Mouse (Mus musculus) heart, postnatal 4 days (tissue): ENCODE measurements at regions not wholly inside any gene's neighbourhood (a gene's known extent, or its start where the extent isn't known, plus 50 kb on each side); places are given as distances from the start of the nearest gene placed in this dataset.
A peak's percentile ranks its signal among the peaks of the same experiment; 100 is the strongest.

Experiments used
- DNase-seq: peaks from one replicate; pipeline ENCODE4 v3.0.0; 2021

GRCm38 (mm10) chr3:17201773-17202172 is 746.4 kb upstream of the Cypt12 start:
- no peak for DNase-seq

- no peak for DNase-seq
Observed at GRCm38 (mm10) chr3:17214031-17214430, 734.2 kb upstream of the Cypt12 start.

GRCm38 (mm10) chr3:17216825-17217224 is 731.4 kb upstream of the Cypt12 start:
- no peak for DNase-seq

- no peak for DNase-seq
Observed at GRCm38 (mm10) chr3:17238407-17238806, 709.8 kb upstream of the Cypt12 start.

GRCm38 (mm10) chr3:17258397-17258796 is 689.8 kb upstream of the Cypt12 start:
- no peak for DNase-seq

- DNase-seq: no peak
Observed at GRCm38 (mm10) chr3:17259093-17259492, 689.1 kb upstream of the Cypt12 start.

- DNase-seq: no peak
Observed at GRCm38 (mm10) chr3:17281231-17281630, 667.0 kb upstream of the Cypt12 start.

GRCm38 (mm10) chr3:17282881-17283280 is 665.3 kb upstream of the Cypt12 start:
- no peak for DNase-seq

- no peak for DNase-seq
Observed at GRCm38 (mm10) chr3:17317523-17317922, 630.7 kb upstream of the Cypt12 start.

GRCm38 (mm10) chr3:17318450-17318849 is 629.8 kb upstream of the Cypt12 start:
- no peak for DNase-seq

GRCm38 (mm10) chr3:17319213-17319612 is 629.0 kb upstream of the Cypt12 start:
- peak; percentile 52 for DNase-seq

GRCm38 (mm10) chr3:17319931-17320330 is 628.3 kb upstream of the Cypt12 start:
- DNase-seq: no peak

- DNase-seq: no peak
Observed at GRCm38 (mm10) chr3:17322266-17322665, 625.9 kb upstream of the Cypt12 start.

GRCm38 (mm10) chr3:17324816-17325215 is 623.4 kb upstream of the Cypt12 start:
- no peak for DNase-seq

GRCm38 (mm10) chr3:17325821-17326220 is 622.4 kb upstream of the Cypt12 start:
- no peak for DNase-seq

- no peak for DNase-seq
Observed at GRCm38 (mm10) chr3:17326292-17326691, 621.9 kb upstream of the Cypt12 start.

- no peak for DNase-seq
Observed at GRCm38 (mm10) chr3:17326774-17327173, 621.4 kb upstream of the Cypt12 start.

- no peak for DNase-seq
Observed at GRCm38 (mm10) chr3:17327706-17328105, 620.5 kb upstream of the Cypt12 start.

- DNase-seq: no peak
Observed at GRCm38 (mm10) chr3:17329411-17329810, 618.8 kb upstream of the Cypt12 start.

GRCm38 (mm10) chr3:17330429-17331373 is 617.5 kb upstream of the Cypt12 start:
- no peak for DNase-seq

GRCm38 (mm10) chr3:17360253-17360652 is 588.0 kb upstream of the Cypt12 start:
- DNase-seq: no peak
